Mouse (Mus musculus) urinary bladder, postnatal 10 days (tissue): ENCODE results near the gene Fer.

ENCODE experiments used
- DNase-seq: peaks from one replicate; pipeline ENCODE4 v3.0.0; 2022; ENCODE audit warnings: low spot score

The Fer gene

GRCm38 (mm10) chr17:63978794-63979571 lies 116.1 kb downstream of the Fer start:
- no peak for DNase-seq

DNA sequence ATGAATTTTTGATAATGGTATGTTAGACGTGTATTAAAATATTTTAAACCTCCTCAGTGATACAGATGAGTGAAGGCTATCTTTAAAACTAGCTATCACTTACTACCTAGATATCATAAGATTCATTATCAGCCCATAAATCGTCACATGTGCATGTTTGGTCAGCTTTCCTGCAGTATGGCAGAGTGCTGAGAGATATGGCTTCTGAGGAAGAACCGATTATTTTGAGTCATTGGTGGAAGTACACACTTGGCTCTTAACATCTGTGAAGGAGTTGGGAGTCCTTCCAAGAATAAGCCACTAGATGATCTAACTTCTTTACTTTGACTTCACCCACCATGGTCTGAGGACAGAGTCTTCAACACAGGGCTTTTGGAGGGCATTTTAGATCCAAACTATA lies 117.3 kb downstream of the Fer start:
- DNase-seq, result no peak

GRCm38 (mm10) chr17:63988710-63989109 lies 125.8 kb downstream of the Fer start:
- no peak for DNase-seq

DNA sequence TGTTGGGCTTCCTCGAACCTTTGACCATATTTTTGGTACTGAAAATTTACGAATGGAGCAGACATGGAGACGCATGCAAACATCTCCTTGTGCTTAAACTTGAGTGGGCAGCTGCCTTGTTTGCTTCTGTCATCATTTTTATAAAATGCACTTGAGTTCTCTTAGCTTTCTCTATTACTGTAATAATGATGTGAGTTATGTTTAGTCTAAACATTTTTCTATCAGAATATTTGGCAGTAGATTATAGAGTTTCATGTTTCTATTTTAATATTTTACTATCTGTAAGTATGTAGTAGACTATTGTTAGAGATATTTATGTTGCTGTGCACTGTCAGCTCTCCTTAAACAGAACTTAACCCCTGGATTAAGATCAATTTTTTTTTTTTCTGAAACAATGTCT lies 128.3 kb downstream of the Fer start:
- DNase-seq, result no peak

DNA sequence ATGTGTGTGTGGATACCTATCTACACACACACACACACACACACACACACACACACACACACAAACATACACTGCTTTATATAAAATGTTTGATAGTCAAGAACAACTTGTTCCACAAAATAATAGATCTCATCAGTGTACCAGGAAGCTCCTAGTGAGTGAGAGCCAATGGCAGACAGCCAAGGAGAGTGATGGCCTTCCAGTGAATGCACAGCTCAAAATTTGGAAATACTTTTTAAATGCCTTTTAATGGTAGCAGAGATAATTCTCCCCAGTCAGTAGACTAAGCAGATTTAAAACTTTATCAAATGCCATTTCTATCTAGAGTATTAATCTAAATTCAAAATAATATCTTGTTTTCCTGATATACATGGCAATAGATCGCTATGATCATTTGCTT lies 133.1 kb downstream of the Fer start:
- DNase-seq, result no peak

GRCm38 (mm10) chr17:63997643-63998042 lies 134.8 kb downstream of the Fer start:
- DNase-seq, result no peak

DNA sequence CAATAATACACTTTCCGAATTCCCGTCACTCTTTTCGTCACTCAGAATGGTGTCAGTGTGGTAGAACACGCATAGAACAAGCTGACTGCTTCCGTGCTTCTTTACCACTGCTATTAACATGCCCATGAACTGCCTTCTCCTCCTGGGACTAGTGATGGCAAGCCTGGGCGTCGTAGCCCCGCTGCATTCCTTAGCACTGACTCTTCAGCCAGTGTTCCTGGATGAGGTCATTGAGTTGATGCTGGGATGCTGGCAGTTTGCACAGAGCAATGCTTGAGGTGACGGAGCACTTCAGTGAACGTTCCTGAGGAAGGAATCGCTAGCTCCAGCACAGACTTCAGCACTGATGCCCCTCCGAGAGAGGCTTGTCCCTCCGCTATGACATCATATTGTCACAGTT lies 140.6 kb downstream of the Fer start:
- no peak for DNase-seq

- DNase-seq, result no peak
These were observed 142.8 kb downstream of the Fer start for GRCm38 (mm10) chr17:64005575-64006249.

GRCm38 (mm10) chr17:64016606-64017005 lies 153.7 kb downstream of the Fer start:
- DNase-seq, result no peak

DNA sequence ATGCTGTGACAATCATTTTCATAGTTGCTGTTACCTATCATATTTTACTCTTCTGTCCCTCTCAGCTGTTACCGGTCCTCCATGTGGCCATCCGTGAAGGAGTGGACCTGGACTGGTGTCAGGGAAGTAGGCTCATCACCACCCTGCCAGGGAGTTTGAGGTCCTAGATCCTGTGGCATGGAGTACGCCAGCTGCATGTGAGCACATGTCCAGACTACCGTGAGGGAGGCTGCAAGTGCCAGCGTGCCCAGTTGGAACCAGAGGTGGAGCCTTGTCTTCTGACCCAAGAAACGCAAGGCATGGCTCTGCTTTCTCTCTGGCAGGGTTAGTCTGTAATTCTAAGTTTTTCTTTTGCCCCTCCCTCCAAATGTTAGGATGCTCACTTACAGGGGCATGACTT lies 155.4 kb downstream of the Fer start:
- DNase-seq, result no peak

DNA sequence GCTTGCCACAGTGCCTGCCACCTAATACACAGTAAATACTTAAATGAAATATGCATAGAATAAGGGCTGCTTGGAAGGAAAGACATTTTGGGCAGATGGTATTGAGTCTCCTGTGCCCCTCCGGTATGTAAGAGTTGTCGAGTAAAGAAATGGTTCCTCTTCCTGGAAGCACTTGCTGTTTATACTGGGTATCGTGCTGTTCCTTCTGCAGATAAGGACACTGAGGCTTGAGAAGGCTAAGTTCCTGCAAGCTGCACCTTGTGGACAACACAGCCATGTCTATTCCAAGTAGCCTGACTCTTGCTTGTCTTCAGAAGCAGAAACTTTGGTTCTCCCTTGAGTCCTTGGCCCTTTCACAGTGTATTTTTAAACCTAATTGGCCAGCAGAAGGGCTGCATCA lies 156.0 kb downstream of the Fer start:
- DNase-seq, result no peak

DNA sequence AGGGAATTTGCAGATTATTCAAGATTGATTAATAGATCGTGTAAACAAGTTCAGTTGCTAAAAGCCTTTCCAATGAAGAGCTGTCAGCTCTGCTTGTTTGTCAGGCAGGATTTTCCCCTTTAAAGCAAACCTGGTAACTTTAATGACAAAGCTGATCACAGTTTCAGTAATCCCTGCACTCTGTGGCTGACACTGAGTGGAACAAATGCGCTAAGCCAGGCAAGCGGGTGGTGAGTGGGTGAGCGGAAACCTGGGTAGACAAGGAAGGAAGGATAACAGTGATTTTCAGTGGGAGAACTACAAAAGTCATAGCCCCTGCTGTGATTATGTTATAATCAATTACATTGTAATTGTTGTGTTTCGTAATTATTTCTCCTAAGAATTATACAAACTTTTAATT lies 156.8 kb downstream of the Fer start:
- DNase-seq, result no peak

DNA sequence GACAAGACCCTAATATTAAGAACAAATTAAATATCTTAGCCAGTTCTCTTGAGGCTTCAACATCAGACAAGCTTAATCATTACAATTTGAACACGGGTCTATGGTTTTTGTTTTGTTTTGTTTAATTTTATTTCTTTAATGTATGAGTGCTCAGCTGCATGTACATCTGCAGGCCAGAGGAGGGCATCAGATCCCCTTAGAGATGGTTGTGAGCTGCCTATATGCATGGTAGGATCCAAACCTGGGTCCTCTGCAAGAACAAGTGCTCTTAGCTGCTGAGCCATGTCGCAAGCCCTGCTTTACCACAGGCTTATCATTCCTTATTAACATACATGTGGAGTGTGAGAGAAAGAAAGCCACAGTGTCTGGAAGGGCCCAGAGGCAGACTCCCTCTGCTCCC lies 163.6 kb downstream of the Fer start:
- DNase-seq, result no peak

DNA sequence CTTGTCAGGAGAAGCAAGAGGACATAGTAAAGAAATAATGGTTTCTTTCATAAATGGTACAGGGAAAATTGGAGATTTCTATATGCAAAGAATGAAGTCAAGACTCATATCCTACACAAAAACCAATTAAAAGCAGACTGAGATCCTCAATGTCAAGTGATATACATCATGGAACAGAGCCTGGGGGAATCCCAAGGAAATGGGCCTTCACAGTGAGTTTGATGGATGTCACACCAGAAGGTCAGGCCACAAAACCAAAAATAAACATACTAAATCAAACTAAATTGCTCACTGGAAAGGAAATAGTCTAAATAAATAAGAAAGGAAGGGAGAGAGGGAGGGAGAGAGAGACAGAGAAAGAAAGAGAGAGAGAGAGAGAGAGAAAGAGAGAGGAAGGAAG lies 178.9 kb downstream of the Fer start:
- DNase-seq, result no peak

- DNase-seq, result no peak
These were observed 182.5 kb downstream of the Fer start for GRCm38 (mm10) chr17:64045326-64045725.

GRCm38 (mm10) chr17:64046557-64046956 lies 183.7 kb downstream of the Fer start:
- no peak for DNase-seq

DNA sequence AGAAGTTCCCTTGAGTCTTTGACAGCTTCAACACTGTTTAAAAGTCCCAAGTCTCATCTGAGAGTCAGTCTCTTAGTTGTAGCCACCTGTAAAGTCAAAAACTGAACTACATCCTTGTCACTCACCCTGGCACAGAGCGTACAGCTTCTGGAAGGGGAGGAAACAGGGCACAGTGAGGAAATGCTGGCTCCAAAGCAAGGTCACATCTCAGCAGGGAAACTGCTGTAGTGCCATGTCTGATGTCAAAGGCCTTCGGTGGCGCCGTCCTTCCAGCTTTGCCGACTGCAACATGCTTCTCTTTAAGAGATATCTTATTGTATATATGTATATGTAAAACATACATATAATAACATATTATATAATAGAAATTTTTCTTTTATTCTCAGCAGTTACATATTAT lies 188.0 kb downstream of the Fer start:
- no peak for DNase-seq

DNA sequence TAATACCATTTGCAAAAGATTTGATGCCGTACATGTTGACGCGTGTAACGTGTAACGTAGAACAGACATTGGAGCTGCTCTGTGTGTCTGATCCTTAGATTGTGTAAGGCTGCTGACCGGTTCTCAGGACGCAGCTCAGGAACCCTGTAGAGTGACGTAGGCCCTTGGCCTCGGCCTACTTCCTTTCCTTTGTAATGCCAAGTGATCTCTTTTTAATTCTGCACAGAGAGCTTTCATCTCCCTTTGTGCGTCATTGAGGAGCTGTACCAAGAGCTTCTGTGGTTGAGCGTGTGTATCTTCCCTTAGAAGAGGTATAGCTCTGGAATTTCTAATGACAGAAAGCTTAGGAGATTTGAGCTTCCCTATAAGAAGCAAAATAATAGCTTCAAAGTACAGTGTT lies 190.8 kb downstream of the Fer start:
- DNase-seq, result no peak

DNA sequence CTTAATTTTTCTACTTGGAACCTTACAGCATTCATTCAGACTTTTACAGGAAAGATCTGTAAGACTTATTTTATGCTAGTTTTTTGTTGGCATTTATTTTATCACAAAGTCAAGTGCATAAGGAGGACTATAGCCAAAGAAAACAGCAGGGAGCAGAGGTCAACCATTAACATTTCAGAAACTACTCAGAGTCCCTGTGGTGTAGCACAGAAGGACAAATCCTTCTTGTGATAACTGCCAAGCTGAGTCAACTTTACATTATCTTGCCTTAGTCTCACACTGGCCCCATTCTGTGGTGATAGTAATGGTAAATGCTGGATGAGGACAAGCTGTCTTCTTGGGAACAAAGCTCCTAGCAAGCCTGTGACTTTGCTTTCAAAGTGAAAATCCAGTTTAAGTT lies 197.7 kb downstream of the Fer start:
- no peak for DNase-seq

- no peak for DNase-seq
These were observed 202.4 kb downstream of the Fer start for GRCm38 (mm10) chr17:64065243-64065642.

DNA sequence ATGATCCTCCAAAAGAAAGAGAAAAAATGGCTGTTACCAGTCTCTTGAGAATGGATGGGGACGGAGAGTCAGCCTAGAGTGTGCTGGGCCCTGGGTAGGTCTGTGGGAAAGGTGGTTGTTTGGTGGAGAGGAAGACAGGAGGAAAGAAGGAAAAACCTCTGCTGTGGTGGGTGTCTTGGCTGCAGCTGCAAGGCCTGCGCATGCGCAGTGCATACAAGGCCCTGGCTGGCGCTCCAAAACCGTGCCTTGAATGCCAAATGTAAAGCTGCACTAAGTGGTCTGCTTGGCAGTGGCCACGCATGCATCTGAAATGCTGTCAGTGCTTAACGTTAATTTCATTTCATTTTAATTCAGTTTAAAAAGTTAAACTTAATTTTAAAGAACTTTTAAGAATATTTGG lies 214.5 kb downstream of the Fer start:
- no peak for DNase-seq

GRCm38 (mm10) chr17:64084751-64085150 lies 221.9 kb downstream of the Fer start:
- DNase-seq, result no peak

DNA sequence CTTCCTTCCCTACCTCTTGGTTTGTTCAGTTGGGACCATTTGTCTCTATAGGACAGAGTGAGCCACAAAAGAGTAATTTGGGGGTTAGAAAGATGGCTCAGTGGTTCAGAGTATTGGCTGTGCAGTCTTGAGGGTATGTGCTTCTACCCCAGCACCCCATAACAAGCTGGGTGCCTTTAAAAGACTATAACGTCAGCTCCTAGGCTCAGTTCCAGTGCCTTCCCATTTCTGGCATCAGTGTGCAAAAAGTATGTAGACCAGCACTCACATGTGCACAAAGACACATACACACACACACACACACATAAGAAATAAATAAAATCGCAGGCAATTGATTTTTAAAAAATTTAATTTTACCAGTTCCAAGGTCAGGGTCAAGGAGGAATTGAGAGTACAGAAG lies 222.6 kb downstream of the Fer start:
- no peak for DNase-seq
